Mouse (Mus musculus) liver, adult (tissue): ENCODE measurements around the gene Gtf2a2.

Experiments
- GATA4 ChIP-seq: IDR thresholded peaks from 2 replicates; pipeline ENCODE4 v1.6.1; 2014; ENCODE audit warnings: mild to moderate bottlenecking, low read length; ENCODE audit not compliant: insufficient replicate concordance

Gtf2a2 gene

DNA sequence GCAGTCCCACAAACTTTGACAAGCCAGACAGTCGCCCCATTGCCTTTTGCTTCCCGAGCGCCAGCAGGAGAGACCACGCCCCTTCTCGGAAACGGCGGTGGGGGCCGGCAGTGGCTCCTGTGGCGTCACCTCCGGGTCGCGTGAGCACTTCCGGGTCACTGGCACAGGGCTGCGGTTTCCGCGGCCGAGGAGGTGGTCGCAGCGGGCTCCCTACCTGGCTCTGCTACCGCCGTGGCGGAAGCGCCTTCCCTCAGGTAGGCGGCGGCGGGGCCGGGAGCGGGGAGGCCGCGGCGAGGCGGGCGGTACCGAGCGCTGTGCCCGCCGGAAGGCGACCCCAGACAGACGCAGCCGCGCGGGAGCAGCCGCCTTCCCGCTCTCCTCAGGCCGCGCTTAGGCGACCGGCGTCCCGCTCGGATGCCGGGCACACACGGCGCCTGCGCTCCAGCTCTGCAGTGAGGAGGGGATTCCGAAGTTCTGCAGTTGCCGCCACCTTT, at the start of gene Gtf2a2:
Gene Gtf2a2, plus strand, starts transcription at position 143 of the 494 bp plus-strand sequence.
- no peak for TF ChIP-seq GATA4

DNA sequence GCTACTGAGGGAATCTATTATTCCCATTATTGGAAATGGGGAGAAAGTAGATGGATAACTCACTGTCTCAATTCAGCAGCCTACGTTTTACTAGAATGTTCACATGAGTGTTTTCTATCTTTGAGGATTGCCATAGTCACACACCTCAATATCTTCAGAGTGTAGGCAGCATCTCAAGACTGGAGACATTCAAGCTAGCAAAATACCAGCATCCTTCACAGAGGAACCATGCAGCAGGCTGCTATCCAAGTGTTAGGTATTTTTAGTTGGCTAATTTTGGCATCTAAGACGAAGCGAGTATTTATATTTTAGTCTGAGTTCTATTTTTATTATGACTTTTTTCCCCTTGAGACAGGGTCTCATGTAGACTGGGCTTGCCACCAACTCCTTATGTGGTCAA, 48.0 kb upstream of the Gtf2a2 start:
- TF ChIP-seq GATA4: no peak

DNA sequence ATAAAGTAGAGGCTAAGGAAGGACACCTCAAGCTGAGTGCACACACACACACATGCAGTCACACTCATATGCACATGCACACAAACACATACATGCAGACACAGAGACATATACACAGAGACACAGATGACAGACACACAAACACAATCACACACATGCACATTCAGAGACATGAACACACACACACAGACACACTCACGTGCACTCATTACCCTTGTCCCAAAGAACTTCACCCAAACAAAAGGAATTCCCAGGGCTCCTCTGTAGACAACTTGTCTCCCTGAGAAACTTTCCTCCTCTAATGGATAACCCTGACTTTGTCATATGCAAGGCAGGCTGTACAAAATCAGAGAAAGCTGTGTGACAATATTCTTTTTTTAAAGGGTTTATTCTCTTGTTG, 26.8 kb upstream of the Gtf2a2 start:
- no peak for TF ChIP-seq GATA4

DNA sequence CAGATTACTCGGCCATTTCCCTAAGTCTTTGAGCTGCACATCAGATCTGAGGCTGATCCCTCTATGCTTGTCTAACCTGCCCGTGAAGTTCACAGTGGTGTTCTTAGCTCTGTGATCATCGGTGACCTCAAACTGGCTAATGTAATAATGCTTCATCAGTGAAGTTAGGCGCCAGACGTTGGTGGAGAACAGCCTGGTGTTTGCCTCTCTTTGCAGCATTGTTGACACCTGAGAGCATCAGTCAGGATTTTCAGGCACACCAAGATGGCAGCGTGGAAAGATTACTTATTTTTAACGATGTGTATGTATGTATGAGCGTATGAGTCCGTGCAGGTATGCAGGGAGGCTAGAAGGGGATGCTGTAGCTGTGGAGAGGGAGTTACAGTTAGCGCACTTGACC, 26.3 kb upstream of the Gtf2a2 start:
- no peak for TF ChIP-seq GATA4

DNA sequence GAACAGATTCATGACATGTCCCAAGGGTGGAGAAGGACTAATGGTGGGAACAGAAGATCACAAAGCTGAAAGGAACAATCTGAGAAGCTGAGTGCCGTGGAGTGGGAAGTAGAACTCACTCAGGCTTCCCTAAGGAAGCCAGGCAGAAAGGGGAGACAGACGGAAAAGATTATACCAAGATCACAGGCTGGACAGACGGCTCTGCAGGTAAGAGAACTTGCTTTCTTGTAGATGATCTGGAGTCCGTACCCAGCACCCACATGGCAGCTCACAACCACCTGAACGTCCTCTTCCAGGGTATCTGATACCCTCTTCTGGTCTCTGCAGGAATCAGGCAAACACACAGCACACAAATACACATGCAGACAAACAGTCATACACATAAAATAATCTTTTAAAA, 25.8 kb upstream of the Gtf2a2 start:
- TF ChIP-seq GATA4: no peak

DNA sequence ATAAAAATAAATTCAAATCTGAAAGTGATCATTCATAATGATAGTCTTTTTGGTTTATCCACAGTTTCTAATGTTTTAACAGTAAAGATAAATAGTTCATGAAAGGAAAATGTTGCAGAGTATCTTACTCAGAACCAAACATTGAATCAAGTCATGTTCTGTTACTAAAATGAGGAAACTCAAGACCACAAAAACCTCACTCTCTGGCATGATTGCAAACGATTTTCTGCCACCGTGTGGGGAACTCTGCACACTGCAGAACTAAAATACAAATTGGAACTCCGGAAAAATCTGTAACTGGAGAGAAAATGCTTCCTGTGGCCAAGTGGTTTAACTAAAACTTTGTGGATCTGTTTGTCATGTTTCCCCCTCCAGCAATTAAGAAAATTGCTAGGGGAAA, 24.8 kb upstream of the Gtf2a2 start:
- TF ChIP-seq GATA4: no peak

DNA sequence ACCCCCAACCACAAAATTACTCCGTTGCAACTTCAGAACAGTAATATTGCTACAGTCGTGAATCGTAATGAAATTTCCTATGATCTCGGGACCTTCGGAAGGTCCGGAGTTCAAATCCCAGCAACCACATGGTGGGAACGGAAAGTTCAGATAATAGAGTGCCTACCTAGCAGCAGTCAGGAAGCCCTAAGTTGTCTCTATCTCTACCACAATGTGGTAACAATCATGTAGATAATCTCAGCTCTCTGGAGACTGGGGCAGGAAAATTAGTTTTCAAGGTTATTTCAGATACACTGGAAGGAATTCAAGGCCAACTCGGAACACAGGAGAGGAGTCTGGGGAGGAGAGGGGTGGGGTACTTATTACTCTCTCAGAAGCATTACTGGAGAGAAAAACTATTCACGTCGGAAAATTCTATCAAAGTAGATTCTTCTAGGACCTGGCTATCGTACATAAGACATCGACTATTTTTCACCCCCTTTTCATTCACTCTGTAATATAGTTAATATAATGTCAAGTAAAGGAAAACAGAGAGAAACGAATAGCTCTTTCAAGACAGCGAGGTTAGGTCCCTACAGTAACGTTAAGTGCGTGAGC, 23.5 kb upstream of the Gtf2a2 start:
- TF ChIP-seq GATA4: no peak

DNA sequence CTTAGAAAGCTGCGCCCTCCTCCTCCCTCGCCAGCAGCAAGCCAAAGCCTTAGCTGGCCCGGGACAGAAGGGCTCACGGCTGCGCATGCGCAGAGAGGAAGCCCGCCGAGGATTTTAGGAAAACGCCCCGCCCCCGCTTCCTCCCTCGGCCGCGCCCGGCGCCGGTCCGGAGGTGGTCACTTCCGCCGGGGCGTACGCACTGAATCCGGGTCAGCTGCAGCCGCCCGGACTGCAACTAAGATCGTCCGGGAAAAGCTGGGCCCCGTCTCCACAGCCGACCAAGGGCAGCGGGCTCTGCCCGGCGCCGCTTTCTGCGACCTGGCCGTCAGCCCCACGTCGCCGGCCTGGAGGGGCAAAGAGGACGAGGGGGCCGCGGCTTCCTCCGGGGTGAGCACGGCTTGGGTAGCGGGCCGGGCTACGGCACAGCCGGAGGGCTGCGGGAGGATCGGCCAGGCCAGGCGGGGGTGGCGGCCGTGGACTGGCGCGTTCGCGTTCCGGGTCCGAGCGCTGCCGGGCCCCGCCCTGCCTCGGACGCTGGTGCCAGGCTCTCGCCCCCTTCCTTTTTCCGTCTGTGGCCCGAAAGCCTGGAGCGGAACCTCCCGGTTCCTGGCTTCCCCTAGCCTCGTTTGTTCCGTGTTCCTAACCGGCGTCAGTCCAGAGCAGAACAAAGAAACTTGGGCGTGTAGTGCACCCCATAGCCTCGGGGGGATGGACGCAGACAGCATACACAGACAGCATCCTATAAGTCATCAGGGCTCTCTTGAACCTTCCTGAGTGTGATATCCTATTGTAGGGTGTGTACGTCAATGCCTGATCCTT, 22.8 kb upstream of the Gtf2a2 start, which contains the start of gene Bnip2:
Gene Bnip2, plus strand, starts transcription at position 164 of the 819 bp plus-strand sequence.
- peak; percentile 24; the same call in 1 of the 2 replicates for TF ChIP-seq GATA4

DNA sequence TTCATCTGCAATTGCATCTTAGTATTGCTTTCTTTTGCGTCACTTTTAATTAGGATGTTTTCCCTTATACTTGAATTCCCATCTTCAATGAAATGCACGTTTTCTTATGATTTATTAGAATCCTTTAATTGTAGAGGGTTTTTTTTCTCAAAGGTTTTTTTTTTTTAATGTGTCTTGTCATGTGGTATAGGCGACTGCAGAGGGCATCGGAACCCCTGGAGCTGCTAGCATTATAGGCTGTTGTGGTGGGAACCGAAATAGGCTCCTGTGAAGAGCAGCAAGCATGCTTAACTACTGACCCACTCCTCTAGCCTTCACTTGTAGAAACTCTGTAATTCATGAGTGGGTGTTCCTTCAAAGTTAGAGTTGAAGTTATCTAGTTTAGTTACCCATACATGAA, 22.0 kb upstream of the Gtf2a2 start:
- TF ChIP-seq GATA4: no peak

DNA sequence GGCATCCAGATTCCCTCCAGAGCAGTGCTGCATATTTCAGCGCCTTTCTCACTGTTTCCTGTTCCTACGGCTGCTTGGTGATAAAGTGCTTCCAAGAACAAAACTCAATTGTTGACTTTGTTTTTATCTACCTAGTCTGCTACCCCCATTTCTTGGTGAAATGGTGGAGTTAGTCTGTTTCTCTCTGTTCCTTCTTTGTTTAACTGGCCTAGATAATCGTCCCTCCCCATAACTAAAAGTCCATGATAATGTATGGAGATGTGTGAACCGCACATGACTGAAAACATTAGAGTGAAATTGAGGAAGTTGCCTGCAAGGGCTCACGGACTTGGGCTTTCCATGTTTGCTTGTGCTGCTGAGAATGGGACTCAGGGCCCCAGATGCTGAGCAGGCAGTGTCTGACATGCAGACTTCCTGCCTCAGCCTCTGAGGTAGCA, 19.5 kb upstream of the Gtf2a2 start:
- TF ChIP-seq GATA4: peak; percentile 55; the same call in 1 of the 2 replicates

DNA sequence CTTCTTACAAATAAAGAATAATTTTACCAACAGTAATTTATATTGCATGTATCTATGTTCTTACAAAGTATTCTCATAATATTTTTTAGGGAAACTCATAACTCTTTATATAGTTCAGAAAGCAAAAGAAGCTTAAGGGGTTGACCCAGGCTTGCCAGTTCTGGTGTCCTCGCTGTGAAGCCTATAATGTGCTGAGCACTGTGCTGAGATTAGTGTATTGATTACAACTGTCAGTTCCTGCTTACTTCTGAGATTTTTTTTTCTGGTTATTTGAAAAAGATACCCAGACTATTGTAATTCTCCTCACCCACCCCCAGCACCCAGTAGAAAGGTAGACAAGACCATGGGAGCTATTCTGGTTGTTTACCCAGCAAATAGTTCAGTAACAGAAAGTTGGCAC, 18.9 kb upstream of the Gtf2a2 start:
- TF ChIP-seq GATA4: no peak

DNA sequence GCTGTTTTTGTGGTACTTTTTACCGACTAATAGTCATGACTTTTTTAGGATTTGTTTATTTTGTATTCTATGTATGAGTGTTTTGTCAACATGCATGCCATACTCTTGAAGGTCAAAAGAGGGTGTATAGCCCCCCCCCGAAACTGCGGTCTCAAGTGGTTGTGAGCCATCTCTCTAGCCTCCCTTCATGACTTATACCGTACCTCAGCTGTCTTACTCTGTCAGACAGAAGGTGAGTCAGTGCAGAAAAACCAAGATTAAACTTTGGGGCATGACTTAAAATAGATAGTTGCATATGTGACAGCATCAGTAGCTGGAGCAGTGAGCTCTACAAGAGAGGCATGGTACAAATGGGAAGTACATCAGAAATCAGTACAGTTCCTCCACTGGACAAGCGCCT, 17.8 kb upstream of the Gtf2a2 start:
- no peak for TF ChIP-seq GATA4

DNA sequence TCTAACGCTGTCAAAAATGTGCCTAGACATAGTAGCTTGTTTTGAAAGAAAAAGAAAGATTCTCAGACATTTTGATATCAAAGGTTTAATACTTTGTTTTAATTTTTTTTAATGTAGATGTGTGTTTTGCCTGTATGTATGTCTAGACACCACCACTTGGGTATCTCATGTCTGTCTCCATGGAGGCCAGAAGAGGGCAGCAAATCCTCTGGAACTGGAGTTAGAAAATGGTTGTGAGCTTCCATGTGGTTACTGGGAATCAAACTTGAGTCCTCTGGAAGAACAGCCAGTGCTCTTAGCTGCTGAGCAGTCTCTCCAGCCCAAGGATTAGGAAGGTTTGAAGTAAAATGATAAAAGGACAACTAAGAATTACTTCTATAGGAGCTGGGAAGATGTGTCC, 13.0 kb upstream of the Gtf2a2 start:
- TF ChIP-seq GATA4: no peak

DNA sequence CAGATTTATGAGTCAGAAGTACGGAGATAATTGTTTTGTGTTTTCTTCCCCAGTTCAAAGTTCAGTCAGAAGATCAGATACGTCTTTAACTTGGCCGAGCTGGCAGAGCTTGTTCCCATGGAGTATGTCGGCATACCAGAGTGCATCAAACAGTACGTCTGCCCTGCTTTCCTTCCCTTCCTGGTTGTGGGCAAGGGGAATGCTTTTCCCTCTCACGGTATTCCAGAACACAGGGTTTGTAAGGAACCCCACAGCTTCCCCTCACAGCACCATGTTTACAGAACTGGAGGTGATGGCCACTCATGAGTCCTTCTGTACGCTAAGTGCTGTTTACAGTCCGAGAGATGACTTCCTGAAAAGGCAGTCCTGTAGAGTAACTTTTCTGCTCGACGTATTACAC, 8.8 kb upstream of the Gtf2a2 start:
- TF ChIP-seq GATA4: no peak

DNA sequence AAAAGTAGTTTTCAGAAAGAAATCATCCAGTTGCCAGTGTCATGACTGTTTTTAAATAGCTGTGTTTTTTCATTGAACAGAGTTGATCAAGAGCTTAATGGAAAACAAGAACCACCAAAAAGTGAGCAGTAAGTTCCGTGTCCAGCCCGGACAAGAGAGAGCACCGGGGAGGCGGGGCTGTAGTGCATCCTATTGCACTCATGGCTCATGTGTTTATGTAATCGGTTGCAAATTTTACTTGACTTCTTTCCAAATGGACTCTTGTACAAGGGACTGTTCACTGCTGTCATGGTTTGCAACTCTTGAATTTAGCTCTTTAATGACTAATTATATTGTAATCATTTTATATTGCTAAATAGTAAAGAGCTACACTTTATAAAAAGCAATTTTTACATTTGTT, 5.4 kb upstream of the Gtf2a2 start:
- TF ChIP-seq GATA4: no peak

DNA sequence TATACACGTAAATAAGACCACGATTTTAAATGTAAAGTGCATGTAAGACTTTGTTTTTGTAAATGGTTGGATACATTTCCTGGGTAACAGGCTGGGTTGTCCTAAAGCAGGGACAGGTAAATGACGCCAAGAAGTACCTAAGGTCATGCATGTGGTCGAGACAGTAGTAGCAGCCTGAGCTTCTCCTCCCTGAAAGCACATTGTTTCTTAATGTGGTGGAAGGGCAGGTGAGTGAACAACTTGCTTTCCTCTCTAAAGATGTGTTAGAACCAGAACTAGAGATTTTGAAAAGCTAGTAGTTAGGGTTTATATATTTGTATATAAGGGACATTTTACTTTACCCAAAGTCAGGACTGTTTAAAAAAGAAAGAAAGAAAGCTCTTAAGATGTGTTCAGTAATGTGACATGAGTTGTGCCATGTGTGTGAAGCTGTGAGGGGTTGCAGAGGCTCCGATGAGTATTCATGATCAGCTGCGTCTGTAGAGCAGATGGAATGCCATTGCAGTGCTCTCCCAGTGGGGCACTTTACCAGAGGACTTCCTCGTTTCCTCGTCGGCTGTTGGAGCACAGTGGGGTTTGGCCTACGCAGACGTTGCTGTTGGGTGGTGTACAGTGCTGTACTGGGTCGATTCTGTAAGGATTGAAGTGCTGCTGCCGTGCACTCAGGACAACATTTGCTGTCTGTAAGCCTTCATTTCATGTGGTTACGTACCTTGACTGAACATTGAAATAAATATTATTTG, 4.7 kb upstream of the Gtf2a2 start:
- no peak for TF ChIP-seq GATA4

DNA sequence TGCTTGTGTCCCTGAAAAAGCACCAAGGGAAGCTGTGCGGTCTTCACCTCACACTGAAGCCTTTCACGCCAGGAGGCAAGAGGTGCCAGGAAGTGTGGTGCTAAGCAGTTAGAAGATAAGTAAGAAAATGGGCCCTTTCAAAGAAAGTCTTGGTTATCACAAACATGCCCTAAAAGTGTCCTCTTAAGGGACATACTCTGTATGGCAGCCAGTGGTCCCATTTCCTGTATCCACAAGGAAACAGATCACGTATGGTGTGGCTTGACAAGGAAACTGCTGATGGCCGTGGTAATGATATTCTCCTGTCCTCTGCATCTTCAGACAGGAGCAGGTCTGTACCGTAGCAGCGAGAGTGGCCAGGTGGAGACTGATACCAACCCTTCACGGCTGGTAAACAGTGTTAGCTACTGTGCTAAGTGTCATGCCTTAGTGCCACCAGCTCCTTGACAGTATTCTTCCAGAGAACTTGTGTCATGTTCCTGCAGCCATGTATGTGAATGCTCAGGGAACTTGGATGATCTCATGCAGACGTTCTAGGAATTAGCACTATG, 2.5 kb upstream of the Gtf2a2 start:
- TF ChIP-seq GATA4: peak; percentile 29; the same call in 1 of the 2 replicates
